Mouse (Mus musculus) E14TG2a.4 (cell line): ENCODE data around the gene Ebf4.

Source experiments
- CTCF ChIP-seq: conservative IDR thresholded peaks from 2 replicates; pipeline ENCODE4 v1.5.1; 2014; ENCODE audit warnings: low read length
- POU5F1 ChIP-seq: IDR thresholded peaks from 2 replicates; pipeline ENCODE4 v1.6.1; 2014; ENCODE audit warnings: low read length, borderline replicate concordance

GRCm38 (mm10) chr2:130260822-130261221 lies 34.1 kb upstream of the Ebf4 start:
- TF ChIP-seq CTCF, result no peak
- TF ChIP-seq POU5F1, result no peak
